Mouse (Mus musculus): ENCODE measurements around the gene Rpl41. TPM values are rescaled to one million over a fixed set of nuclear protein-coding genes. Genes with fewer than 3 reads are reported as not detected.
"Not testable (repeated sequence)": the region's sequence is repeated elsewhere in the genome, so short reads cannot be mapped to it uniquely, and the experiment has no call there.

Gene Rpl41
- polyA plus RNA-seq, 1 experiment from 2014 or later, result 2,032 TPM

DNA sequence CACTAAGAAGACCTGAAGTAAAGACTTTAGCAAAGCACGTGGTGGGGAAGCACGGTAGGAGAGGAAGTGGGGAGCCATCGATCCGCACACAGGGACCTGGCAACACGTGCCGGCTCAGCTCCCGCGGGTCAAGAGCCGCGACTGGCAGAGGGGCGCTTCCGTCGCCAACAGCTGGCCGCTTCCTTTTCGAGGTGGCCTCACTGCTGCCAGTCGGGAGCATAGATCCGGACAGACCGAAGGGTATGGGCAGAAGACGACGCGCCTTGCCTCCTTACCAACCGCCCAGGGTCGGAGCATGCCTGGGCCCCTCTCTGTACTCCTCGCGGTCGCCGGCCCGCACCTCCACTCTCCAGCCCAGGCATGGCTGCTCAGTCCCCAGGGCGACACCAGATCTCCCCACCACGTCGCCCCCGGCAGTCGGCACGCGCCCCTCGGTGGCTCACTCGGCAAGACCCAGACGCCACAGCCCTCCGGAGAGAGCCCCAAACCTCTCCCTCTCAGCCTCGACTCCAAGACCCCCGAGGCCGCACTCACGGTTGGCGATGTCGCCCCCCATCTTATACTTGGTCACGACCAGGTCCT lies 16.2 kb upstream of the Rpl41 start:
- peaks cover 16% of the 10 kb centered on the region for H3K4me1 ChIP-seq (replicated peaks; ENCODE audit: control insufficient read depth, insufficient read depth, low read length)
- peak overlapping the region; percentile 92 for H3K9ac ChIP-seq (replicated peaks; ENCODE audit: low read depth, low read length)
- peak overlapping the region; percentile 96 for H3K4me3 ChIP-seq (replicated peaks; ENCODE audit: low read length)
- WGBS, result under 1% methylated on average over 46 of the region's 46 CpGs
- H3K9me3 ChIP-seq (ENCODE audit: control insufficient read depth, low read length), result no peaks in the 10 kb centered on the region
- no peaks in the 10 kb centered on the region for H3K27me3 ChIP-seq (replicated peaks; ENCODE audit: control insufficient read depth, insufficient read depth, low read length)
- peak; percentile 22 for ATAC-seq
- peaks cover 17% of the 10 kb centered on the region for H3K36me3 ChIP-seq (ENCODE audit: control insufficient read depth, insufficient read depth)
- peak overlapping the region; percentile 92 for H3K27ac ChIP-seq (ENCODE audit: low read length)
- peak overlapping the region; percentile 98 for H3K4me2 ChIP-seq (ENCODE audit: low read length)

DNA sequence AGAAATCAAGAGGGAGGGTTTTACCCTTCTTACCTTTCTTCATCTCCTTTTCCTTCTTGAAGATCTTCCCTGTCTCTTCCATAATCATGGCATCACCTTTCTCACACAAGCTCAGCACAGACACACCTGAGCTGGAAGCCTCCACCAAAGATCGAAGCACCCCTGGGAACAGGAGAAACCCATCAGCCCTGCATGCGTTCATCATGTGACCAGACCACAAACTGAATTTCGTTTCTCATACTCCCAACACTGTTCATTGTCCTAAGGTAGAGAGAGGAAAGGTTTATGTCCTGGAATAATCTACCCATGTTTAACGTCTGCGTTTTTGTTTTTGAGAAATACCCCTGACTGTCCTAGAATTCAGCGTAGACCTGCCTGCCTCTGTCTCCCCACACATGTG lies 14.4 kb upstream of the Rpl41 start:
- H3K4me1 ChIP-seq (replicated peaks; ENCODE audit: control insufficient read depth, insufficient read depth, low read length), result peaks cover 16% of the 10 kb centered on the region
- no peaks in the 10 kb centered on the region for H3K27me3 ChIP-seq (replicated peaks; ENCODE audit: control insufficient read depth, insufficient read depth, low read length)
- H3K4me2 ChIP-seq (ENCODE audit: low read length), result no peak overlapping the region
- WGBS, result 94% methylated on average over 6 of the region's 6 CpGs
- H3K9me3 ChIP-seq (ENCODE audit: control insufficient read depth, low read length), result no peaks in the 10 kb centered on the region
- ATAC-seq, result no peak
- H3K27ac ChIP-seq (ENCODE audit: low read length), result no peak overlapping the region
- H3K9ac ChIP-seq (replicated peaks; ENCODE audit: low read depth, low read length), result no peak overlapping the region
- H3K36me3 ChIP-seq (ENCODE audit: control insufficient read depth, insufficient read depth), result peaks cover 29% of the 10 kb centered on the region
- H3K4me3 ChIP-seq (replicated peaks; ENCODE audit: low read length), result no peak overlapping the region

DNA sequence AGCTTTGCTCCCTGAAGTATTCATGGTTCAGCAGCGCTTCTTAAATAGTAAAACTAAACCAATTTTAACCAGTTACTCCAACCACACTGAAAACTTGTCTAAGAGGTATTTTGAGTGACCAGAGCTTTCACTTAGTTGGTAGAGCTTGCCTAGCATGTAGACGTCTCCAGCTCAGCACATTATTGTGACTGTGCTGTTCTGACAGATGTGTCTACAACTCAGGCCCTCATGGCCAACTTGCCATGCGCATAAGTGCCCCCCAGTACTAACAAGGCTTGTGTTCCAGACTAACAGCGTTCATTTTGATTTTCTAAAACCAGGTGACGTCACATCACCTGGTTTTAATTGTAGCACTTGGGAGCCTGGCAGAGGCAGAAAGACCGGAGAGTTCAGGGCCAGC lies 7.9 kb upstream of the Rpl41 start:
- H3K4me3 ChIP-seq (replicated peaks; ENCODE audit: low read length), result no peak overlapping the region
- no peaks in the 10 kb centered on the region for H3K4me1 ChIP-seq (replicated peaks; ENCODE audit: control insufficient read depth, insufficient read depth, low read length)
- H3K9me3 ChIP-seq (ENCODE audit: control insufficient read depth, low read length), result no peaks in the 10 kb centered on the region
- peaks cover 29% of the 10 kb centered on the region for H3K36me3 ChIP-seq (ENCODE audit: control insufficient read depth, insufficient read depth)
- no peak for ATAC-seq
- 84% methylated on average over 6 of the region's 6 CpGs for WGBS
- no peak overlapping the region for H3K4me2 ChIP-seq (ENCODE audit: low read length)
- no peaks in the 10 kb centered on the region for H3K27me3 ChIP-seq (replicated peaks; ENCODE audit: control insufficient read depth, insufficient read depth, low read length)
- no peak overlapping the region for H3K27ac ChIP-seq (ENCODE audit: low read length)
- no peak overlapping the region for H3K9ac ChIP-seq (replicated peaks; ENCODE audit: low read depth, low read length)

DNA sequence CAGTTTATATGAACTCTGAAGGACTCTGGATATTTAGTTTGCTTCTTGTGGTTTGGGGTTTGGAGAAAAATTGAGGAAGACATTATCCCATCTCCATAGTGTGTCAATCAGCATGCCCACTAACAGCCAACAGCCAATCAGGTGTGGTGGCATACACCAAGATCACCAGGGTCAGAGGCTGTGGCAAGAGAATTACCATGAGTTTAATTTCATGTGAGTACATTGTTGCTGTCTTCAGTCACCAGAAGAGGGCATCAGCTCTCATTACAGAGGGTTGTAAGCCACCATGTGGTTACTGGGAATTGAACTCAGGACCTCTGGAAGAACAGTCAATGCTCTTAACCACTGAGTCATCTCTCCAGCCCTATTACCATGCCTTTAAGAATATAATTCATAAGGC lies 7.2 kb upstream of the Rpl41 start:
- Histone ChIP-seq H3K27me3 (replicated peaks; ENCODE audit: control insufficient read depth, insufficient read depth, low read length) (no peaks in the 10 kb centered on the region), H3K27ac (ENCODE audit: low read length) (no peak overlapping the region), H3K9me3 (ENCODE audit: control insufficient read depth, low read length) (no peaks in the 10 kb centered on the region), H3K4me2 (ENCODE audit: low read length) (no peak overlapping the region), H3K4me3 (replicated peaks; ENCODE audit: low read length) (no peak overlapping the region), H3K36me3 (ENCODE audit: control insufficient read depth, insufficient read depth) (peaks cover 25% of the 10 kb centered on the region), H3K4me1 (replicated peaks; ENCODE audit: control insufficient read depth, insufficient read depth, low read length) (no peaks in the 10 kb centered on the region), H3K9ac (replicated peaks; ENCODE audit: low read depth, low read length) (no peak overlapping the region)
- ATAC-seq, result no peak

DNA sequence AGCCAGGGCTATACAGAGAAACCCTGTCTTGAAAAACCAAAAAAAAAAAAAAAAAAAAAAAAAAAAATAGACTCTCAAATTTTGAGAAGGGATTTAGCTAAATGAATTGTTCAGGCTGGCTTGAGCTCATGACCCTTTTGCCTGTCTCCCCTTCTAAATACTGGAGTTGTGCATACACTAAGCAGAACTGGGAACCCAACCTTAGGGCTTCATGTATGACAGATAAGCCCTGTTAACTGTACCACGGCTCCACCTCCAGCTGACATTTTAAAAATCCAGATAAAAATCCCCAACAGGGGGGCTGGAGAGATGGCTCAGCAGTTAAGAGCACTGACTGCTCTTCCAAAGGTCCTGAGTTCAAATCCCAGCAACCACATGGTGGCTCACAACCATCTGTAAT lies 6.5 kb upstream of the Rpl41 start:
- H3K27me3 ChIP-seq (replicated peaks; ENCODE audit: control insufficient read depth, insufficient read depth, low read length); H3K27ac ChIP-seq (ENCODE audit: low read length); H3K4me2 ChIP-seq (ENCODE audit: low read length); H3K4me3 ChIP-seq (replicated peaks; ENCODE audit: low read length); H3K4me1 ChIP-seq (replicated peaks; ENCODE audit: control insufficient read depth, insufficient read depth, low read length); ATAC-seq; H3K9me3 ChIP-seq (ENCODE audit: control insufficient read depth, low read length); H3K9ac ChIP-seq (replicated peaks; ENCODE audit: low read depth, low read length): not testable (repeated sequence)
- peaks cover 19% of the 10 kb centered on the region for H3K36me3 ChIP-seq (ENCODE audit: control insufficient read depth, insufficient read depth)
- WGBS, result 100% methylated on average over 1 of the region's 1 CpGs

DNA sequence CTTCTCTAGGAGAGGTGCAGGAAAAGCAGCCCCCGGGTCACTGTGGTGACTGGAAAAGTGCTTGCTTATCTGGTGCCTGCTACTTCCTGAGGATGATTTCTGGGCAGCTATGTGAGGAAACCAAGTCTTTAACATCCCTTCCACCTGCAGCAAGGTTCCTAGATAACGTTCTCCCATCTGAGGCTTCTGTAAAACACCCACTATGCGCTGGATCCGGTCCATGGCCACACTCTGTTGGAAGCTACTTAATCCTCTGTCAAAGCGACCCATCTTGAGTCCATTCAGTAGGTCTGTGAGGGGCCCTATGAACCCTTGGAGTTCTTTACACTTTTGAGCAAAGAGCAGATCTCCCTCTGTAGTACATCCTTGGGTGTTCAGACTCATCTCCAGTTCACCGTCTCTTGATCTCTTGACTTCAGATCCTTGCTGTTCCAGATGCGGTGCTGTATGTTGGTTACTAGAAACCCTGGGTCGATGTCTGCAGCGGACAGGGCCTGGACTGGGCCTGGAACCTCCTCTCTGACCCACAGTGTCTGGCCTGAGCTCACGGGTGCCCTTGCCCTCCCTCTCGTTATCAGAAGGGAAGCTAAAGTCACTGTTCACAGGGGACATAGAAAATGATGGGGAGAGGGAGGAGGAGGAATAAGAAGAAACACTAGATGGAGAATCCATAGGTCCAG lies 1.2 kb upstream of the Rpl41 start:
- not testable (repeated sequence) for H3K27ac ChIP-seq (ENCODE audit: low read length); H3K27me3 ChIP-seq (replicated peaks; ENCODE audit: control insufficient read depth, insufficient read depth, low read length); H3K36me3 ChIP-seq (ENCODE audit: control insufficient read depth, insufficient read depth); H3K9ac ChIP-seq (replicated peaks; ENCODE audit: low read depth, low read length); ATAC-seq; H3K9me3 ChIP-seq (ENCODE audit: control insufficient read depth, low read length); H3K4me2 ChIP-seq (ENCODE audit: low read length); H3K4me3 ChIP-seq (replicated peaks; ENCODE audit: low read length); H3K4me1 ChIP-seq (replicated peaks; ENCODE audit: control insufficient read depth, insufficient read depth, low read length)
- WGBS, result 90% methylated on average over 11 of the region's 11 CpGs

DNA sequence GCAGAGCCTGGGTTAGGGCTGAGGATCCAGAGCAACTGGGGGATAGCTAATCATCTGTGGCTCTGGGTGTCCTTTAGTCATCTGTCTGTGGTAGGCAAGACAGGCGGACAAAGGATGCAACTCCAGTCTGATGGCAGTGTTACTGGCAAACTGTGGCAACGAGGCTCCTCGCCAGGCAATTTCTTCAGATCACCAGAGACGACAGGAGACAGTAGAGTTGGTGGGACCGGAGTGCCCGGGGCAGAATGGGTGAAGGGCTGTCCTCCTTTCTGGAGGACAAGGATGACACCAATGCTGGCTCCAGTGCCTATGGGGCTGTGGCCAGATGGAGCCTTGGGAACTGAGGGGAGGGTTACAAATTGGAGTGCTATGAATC lies 565 bp upstream of the Rpl41 start:
- not testable (repeated sequence) for H3K4me2 ChIP-seq (ENCODE audit: low read length); H3K9ac ChIP-seq (replicated peaks; ENCODE audit: low read depth, low read length); H3K36me3 ChIP-seq (ENCODE audit: control insufficient read depth, insufficient read depth); H3K4me3 ChIP-seq (replicated peaks; ENCODE audit: low read length); ATAC-seq; H3K4me1 ChIP-seq (replicated peaks; ENCODE audit: control insufficient read depth, insufficient read depth, low read length); H3K9me3 ChIP-seq (ENCODE audit: control insufficient read depth, low read length); H3K27me3 ChIP-seq (replicated peaks; ENCODE audit: control insufficient read depth, insufficient read depth, low read length)
- WGBS, result 66% methylated on average over 6 of the region's 6 CpGs
- peak overlapping the region; percentile 47; the same call in 1 of the 2 replicates for H3K27ac ChIP-seq (ENCODE audit: low read length)

DNA sequence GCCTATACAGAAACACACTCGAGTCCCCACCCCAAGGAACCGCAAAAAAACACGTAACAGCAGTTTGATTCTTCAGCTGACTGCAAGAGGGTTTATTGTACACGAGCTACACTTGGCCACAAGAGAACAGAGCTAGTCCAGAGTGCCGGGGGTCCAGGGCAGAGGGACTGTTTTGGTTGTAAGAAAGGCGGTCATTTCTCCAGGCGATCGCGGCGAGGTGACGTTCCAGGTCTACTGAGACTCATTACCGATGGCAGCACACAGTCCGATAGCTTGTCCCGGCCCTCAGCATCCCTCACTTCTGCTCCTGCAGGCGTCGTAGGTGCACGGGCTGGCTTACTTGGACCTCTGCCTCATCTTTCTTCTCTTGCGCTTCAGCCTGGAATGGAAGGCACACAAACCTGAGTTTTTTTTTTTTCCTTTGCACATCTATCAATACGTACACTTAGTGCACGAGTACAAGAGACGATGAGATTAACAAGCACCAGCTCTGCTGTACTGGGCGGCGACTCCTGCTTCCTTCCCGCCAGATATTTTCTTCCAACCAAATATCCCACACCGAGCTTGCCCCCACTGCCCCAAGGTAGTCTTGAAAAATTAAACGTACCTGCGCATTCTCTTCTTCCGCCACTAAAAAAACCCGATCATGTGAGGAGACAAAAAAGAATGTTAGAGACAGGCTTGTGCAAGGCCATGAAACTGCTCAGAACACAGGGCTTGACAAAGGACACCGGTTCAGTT lies 884 bp downstream of the Rpl41 start:
- not testable (repeated sequence) for H3K27me3 ChIP-seq (replicated peaks; ENCODE audit: control insufficient read depth, insufficient read depth, low read length); H3K9me3 ChIP-seq (ENCODE audit: control insufficient read depth, low read length); ATAC-seq
- Histone ChIP-seq H3K36me3 (ENCODE audit: control insufficient read depth, insufficient read depth) (peaks cover 19% of the 10 kb centered on the region), H3K4me2 (ENCODE audit: low read length) (peak overlapping the region; percentile 80), H3K27ac (ENCODE audit: low read length) (peak overlapping the region; percentile 92), H3K4me3 (replicated peaks; ENCODE audit: low read length) (peak overlapping the region; percentile 83), H3K9ac (replicated peaks; ENCODE audit: low read depth, low read length) (peak overlapping the region; percentile 83), H3K4me1 (replicated peaks; ENCODE audit: control insufficient read depth, insufficient read depth, low read length) (peaks cover 13% of the 10 kb centered on the region)
- WGBS, result under 1% methylated on average over 26 of the region's 30 CpGs

DNA sequence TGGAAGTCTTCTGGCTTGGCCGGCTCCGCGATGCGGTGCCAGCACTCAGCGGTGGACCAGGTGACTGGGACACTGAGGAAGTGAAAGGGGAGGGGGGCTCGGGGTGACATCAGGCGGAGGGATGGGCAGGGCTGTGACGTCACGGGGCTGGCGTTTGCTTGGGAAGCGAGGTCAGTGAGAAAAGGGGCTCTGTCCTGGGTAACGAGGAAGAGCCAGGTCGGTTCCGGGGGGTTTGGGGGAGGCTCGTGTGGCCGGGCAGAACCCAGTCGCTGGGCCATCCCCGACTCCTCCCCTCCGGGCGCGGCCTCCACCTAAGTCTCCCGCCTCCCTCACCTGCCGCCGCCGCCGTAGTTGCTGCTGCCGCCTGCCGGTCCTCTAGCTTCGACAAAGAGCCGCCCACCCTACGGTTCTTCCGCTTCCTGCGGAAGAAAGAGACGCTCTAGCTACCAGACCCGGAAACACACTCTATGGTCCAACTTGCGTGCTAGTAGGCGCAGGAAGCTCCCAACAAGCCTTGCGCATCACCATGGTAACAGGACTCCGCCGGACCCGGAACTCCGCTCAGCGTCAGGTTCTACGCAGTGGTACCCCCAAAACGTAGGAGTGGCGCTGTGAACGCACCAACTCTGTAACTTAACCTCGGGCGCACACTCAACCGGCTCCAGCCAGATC lies 1.6 kb downstream of the Rpl41 start, which contains the start of gene Zc3h10:
Gene Zc3h10, minus strand, starts transcription at position 414 of the 672 bp plus-strand sequence.
- Histone ChIP-seq H3K36me3 (ENCODE audit: control insufficient read depth, insufficient read depth) (peaks cover 20% of the 10 kb centered on the region), H3K4me2 (ENCODE audit: low read length) (peak within 1 kb of the TSS; percentile 80), H3K27ac (ENCODE audit: low read length) (peak within 1 kb of the TSS; percentile 96), H3K4me1 (replicated peaks; ENCODE audit: control insufficient read depth, insufficient read depth, low read length) (peaks cover 13% of the 10 kb centered on the region), H3K27me3 (replicated peaks; ENCODE audit: control insufficient read depth, insufficient read depth, low read length) (no peaks in the 10 kb centered on the region), H3K9me3 (ENCODE audit: control insufficient read depth, low read length) (no peaks in the 10 kb centered on the region), H3K4me3 (replicated peaks; ENCODE audit: low read length) (peak within 1 kb of the TSS; percentile 83), H3K9ac (replicated peaks; ENCODE audit: low read depth, low read length) (peak within 1 kb of the TSS; percentile 85)
- WGBS, result under 1% methylated on average over 43 of the region's 50 CpGs
- ATAC-seq, result peak; percentile 88

All from forebrain, embryonic 16.5 days (tissue).